Mouse (Mus musculus) gastrocnemius, adult 18-20 months (tissue): ENCODE measurements around the gene Sdc4. TPM values are rescaled to one million over a fixed set of nuclear protein-coding genes. Genes with fewer than 3 reads are reported as not detected.
A peak's percentile ranks its signal among the peaks of the same experiment; 100 is the strongest.

Experiments
- DNase-seq: peaks from one replicate; pipeline ENCODE4 v3.0.0; 2021; ENCODE audit warnings: low spot score
- long read RNA-seq, 2 experiments: library from polyadenylated mRNA; stranded (forward); transcript quantifications; one replicate each; pipeline ENCODE4 v2.0.0; 2021
- total RNA-seq, 2 experiments: library from RNA; stranded (reverse); gene quantifications; 2 replicates each; pipeline ENCODE4 v1.2.3; 2021

The Sdc4 gene
- total RNA-seq = 10 to 100 TPM; 62.6 to 77.3 TPM
- long read RNA-seq, experiment 1, transcript Sdc4-201 (5 exons, 2,458 nt) = major isoform, 6 of 13 reads
- long read RNA-seq, experiment 1, partial matches to known transcripts = 0 of 13 reads
- long read RNA-seq, experiment 1, other reads (novel, unspliced or antisense) = 7 of 13 reads
- long read RNA-seq, experiment 2, partial matches to known transcripts = 2 of 10 reads
- long read RNA-seq, experiment 2, other reads (novel, unspliced or antisense) = 5 of 10 reads

GRCm38 (mm10) chr2:164443460-164444000, at the start of gene Sdc4:
Gene Sdc4 (minus strand): TSS chr2:164443887.
- DNase-seq = peak; percentile 48

- DNase-seq = no peak
These were observed 44.1 kb upstream of the Sdc4 start for GRCm38 (mm10) chr2:164487812-164488211.

- no peak for DNase-seq
These were observed 43.4 kb upstream of the Sdc4 start for GRCm38 (mm10) chr2:164487115-164487527.

- peak; percentile 60 for DNase-seq
These were observed 42.8 kb upstream of the Sdc4 start for GRCm38 (mm10) chr2:164486258-164487114.

DNA sequence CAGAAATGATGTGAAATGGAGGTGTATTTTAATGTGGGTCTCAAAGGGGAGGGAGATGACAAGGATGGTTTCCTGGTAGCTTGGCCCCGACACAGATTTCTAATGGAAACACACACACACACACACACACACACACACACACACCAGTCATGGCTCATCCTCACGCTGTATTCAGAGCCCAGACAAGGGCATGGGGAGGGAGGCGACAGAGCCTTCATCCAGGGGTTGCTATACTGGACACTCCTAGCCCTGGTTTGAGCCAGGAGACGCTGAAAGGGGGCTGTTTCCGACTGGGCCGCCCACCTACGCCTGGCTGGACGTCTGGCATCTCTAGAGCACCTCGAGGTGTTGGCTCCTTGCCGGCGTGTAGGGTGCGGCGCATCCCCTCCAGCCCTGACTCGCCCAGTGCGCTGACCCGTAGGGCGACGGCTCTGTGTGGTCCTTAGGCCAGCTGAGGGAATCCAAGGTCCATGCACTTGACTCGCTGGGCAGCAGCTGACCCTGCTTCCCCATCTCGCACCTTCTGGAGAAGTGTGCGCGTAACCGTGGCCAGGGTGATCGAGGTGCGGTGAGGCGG, 42.1 kb upstream of the Sdc4 start, which contains the start of gene Dbndd2:
Gene Dbndd2 (plus strand): TSS at position 426 of the 577 bp plus-strand sequence.
- DNase-seq = peak; percentile 31

- DNase-seq = no peak
These were observed 29.9 kb upstream of the Sdc4 start, which contains the start of gene Trp53tg5 for GRCm38 (mm10) chr2:164473624-164474023. Gene Trp53tg5 (minus strand): TSS chr2:164473724.

GRCm38 (mm10) chr2:164470254-164470653, 26.6 kb upstream of the Sdc4 start:
- peak; percentile 66 for DNase-seq

DNA sequence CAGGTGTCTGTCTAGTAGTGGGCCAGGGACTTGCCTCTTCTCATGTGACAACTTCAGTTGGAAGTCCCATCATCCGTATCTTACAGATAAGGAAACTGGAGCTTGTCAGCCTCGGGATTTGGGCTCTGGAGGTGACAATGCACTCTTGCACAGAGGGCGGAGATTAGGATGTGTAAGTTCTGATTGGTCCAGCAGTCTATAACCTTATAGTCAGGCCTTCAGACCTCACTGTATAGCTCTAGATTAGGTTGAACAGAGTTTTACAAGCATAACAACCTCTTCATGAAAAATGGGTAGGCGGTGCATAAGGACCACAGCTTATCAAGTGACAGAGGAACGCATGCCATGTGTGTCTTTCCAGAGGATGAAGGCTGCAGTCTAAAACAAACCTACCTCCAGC, 23.1 kb upstream of the Sdc4 start:
- no peak for DNase-seq

- DNase-seq = no peak
These were observed 21.5 kb upstream of the Sdc4 start for GRCm38 (mm10) chr2:164465161-164465560.

- peak; percentile 98 for DNase-seq
These were observed 17.3 kb upstream of the Sdc4 start, which contains the start of gene Gm20458 for GRCm38 (mm10) chr2:164460745-164461551. Gene Gm20458 (plus strand): TSS chr2:164460967.

DNA sequence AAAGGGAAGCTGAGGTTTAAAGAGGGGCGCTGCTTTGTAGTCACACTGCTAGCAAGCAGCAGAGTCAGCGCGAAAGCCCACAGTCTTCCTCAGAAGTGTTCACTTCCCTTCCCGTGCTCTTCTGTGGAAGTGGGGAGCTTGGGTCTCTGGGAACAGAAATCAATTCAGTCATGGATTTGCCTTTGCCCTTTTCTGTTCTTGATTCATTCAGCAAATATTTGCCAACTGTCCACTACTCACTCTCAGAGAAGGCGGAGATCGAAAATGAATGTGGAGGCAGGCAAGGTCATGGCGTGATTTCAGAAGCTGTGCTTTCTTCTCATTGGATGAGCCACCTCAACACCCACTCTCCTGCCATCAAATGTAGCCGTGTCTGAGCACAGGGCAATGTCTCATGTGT, 14.8 kb upstream of the Sdc4 start:
- DNase-seq = no peak

DNA sequence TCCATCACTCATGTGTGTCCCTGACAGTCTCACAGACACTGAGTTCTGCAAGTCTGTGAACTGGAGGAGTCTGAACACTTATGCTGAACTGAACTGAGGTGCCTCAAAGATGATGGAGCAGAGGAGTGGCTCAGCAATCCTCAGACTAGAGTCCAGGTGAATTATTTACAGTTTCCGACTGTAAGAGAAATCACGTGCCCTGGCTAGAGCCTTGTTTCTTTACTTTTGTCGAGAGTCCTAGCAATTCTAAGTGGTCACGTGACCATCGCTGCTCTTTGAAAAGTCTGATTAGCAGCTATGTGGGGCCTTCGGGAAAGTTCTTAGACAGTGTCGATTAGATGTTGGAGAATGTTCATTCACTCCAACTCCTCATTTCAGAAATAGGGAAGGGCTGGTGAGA, 14.3 kb upstream of the Sdc4 start:
- DNase-seq = no peak

- DNase-seq = peak; percentile 43
These were observed 13.2 kb upstream of the Sdc4 start, which contains the start of gene Sys1 for GRCm38 (mm10) chr2:164456864-164457300. Gene Sys1 (plus strand): TSS chr2:164456964.

DNA sequence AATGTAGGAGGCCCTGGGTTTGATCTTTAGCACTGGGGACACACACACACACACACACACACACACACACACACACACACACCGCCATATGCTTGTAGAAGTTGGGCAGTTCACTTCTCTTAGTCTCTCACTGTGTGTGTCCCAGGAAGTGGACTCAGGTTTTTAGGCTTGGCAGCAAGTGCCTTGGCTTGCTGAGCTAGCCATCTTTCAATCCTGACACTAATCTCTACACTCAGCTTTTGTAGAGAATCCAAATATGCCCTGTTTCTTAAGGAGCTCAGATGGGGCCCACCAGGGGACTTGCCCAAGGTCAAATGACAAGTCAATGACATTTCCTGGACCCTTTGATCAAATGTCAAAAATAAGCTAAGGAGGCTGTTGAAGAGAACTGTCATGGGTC, 12.7 kb upstream of the Sdc4 start:
- DNase-seq = no peak

- peak; percentile 88 for DNase-seq
These were observed 11.9 kb upstream of the Sdc4 start for GRCm38 (mm10) chr2:164455421-164456190.

DNA sequence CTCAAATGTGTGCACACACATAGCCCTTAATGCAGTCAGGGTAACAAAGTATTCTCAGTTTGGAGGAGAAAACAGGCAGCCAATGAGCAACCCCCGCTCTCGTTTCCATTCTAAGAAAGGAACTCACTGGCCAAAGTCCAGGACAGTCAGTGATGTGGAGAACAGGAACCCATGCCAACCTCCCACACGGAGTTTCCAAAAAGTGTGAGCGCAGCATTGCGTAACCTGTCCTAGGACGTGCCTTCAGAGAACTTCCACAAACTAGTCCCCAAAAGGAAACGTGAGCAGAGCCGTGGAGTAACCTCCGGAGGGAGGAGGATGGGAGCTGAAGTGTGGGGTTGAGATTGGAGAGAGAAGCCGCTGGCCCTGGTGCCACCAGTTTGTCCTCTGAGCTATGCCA, 11.2 kb upstream of the Sdc4 start:
- DNase-seq = peak; percentile 94

DNA sequence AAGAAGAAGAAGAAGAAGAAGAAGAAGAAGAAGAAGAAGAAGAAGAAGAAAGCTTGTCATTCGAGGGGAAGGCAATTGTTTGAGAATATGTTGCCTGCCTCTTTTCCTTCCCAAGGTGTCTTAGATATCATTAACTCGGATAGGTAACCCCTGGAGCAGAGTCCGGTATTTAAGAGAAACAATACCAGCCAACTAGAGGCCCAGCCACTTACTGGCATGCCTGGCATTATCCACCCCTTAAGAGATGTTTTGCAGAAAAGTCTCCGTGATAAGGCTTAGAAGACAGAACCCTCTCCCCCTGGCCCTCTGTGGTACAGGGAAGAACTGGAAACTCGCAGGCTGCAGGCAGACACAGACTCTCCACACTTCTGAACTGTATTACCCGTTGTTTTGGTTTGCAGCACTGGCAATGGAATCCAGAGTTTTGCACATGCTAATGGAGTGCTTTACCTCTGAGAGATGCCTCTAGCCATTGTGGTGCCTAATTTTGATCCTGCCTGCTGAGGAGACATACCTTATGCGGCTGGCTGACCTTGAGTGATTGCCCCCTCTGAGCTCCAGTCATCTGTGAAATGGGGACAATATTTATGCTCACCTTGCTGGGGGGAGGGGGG, 10.3 kb upstream of the Sdc4 start:
- DNase-seq = no peak

DNA sequence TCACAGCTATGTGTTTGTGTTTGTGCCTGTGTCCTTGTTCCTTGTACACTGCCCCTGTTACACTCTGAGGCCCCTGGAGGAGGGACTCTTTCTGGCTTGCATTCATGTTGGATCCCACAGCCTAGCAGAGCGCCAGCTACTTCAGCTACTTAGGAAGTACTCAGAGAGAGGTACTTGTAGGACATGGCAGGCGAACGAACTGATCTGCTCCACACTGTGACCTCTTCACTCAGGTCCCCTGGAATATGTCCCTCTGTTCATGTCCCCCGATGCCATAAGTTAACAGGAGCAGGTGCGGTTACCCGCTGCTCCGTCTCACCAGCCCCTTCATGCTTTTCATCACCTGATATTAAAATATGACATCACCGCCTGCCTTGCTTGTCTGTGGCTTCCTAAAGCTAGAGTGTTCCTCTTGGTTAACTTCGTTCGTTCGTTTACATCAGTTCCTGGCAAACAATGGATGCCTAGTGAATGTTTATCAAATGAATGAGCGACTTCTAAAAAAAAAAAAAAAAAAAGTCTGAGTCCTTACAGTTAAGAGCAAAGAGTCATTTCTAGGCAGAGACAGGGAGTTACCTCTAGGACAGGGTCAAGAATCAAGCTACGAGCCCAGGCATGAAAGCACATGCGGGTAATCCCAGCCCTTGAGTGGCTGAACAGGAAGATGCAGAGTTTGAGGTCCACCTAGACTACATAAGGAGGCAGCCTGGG, 9.5 kb upstream of the Sdc4 start:
- no peak for DNase-seq
